9 mouse cellular contexts compared by ENCODE assay signal in genomic region chr11:115393721-115394325, GRCm38 (mm10). TPM values are rescaled to one million over a fixed set of nuclear protein-coding genes. Genes with fewer than 3 reads are reported as not detected.
DNase-seq lines count a peak whose midpoint lies in the region; ATAC-seq and TF ChIP-seq lines count a peak whose summit lies in the region.
"Had no signal": no experiment of that assay in that cellular context is flagged by ENCODE, and none has a peak within 500 bp of the region (broad histone marks: within the 10 kb centered on the region; RNA-seq: fewer than 3 reads in every experiment).

No protein-coding gene starts in this region.

- no peak for DNase-seq in heart, adult 8-10 months (ENCODE audit: low spot score)
- peak; percentile 58 for DNase-seq in ES-E14 (ENCODE audit: low read depth, low spot score)
- peak; percentile 76 for DNase-seq in cerebellum, adult 8-10 months
- DNase-seq in liver, embryonic 11.5 days (ENCODE audit: low spot score): no peak
- no peak for DNase-seq in gastrocnemius, postnatal 25 days
- DNase-seq in embryo, embryonic 9.5 days (ENCODE audit: extremely low spot score): no peak
- DNase-seq in midbrain, embryonic 11.5 days (ENCODE audit: low spot score, missing footprints): no peak
- DNase-seq: gastrocnemius, adult 2 months had no signal

- no peaks in the 10 kb centered on the region for H3K27me3 ChIP-seq in heart, embryonic 16.5 days (ENCODE audit: control insufficient read depth, insufficient read depth, low read length)
- H3K27me3 ChIP-seq in liver, embryonic 11.5 days (replicated peaks; ENCODE audit: control insufficient read depth, insufficient read depth, low read length): 0 out of 2 replicates have a peak, but pooled peaks cover 3% of the 10 kb centered on the region
- no peaks in the 10 kb centered on the region for H3K27me3 ChIP-seq in midbrain, embryonic 11.5 days (ENCODE audit: control insufficient read depth, insufficient read depth, low read length)

- H3K4me1 ChIP-seq in heart, embryonic 16.5 days (ENCODE audit: control insufficient read depth, insufficient read depth, low read length): no peaks in the 10 kb centered on the region
- peaks cover 0 to 2% of the 10 kb centered on the region in 2 experiments; a peak in 1 of 4 replicates for H3K4me1 ChIP-seq in ES-E14 (ENCODE audit: control insufficient read depth in 2 of 2, insufficient read depth in 2 of 2, low read length in 2 of 2, poor library complexity in 1 of 2)
- H3K4me1 ChIP-seq in liver, embryonic 11.5 days (replicated peaks; ENCODE audit: control insufficient read depth, insufficient read depth, low read length): no peaks in the 10 kb centered on the region
- no peaks in the 10 kb centered on the region for H3K4me1 ChIP-seq in midbrain, embryonic 11.5 days (ENCODE audit: control insufficient read depth, insufficient read depth, low read length)

- in situ Hi-C loops in ES-E14 (cut with MboI; ENCODE audit: low sequenced_read_pairs in 2 of 2, unreplicated experiment in 2 of 2): no loop called here

- 53% methylated on average over 34 of the region's 34 CpGs for WGBS in heart, embryonic 16.5 days
- 49% methylated on average over 34 of the region's 34 CpGs for WGBS in liver, embryonic 11.5 days
- WGBS in midbrain, embryonic 11.5 days: 68% methylated on average over 34 of the region's 34 CpGs

- H3K9ac ChIP-seq in heart, embryonic 16.5 days (ENCODE audit: low read length): no peak overlapping the region
- peak overlapping the region; percentile 53; the same call in 1 of the 2 replicates for H3K9ac ChIP-seq in ES-E14 (ENCODE audit: insufficient read depth, low read depth, low read length, poor library complexity, severe bottlenecking)
- H3K9ac ChIP-seq in liver, embryonic 11.5 days (ENCODE audit: low read depth, low read length): no peak overlapping the region
- no peak overlapping the region for H3K9ac ChIP-seq in midbrain, embryonic 11.5 days (ENCODE audit: low read length)

- H3K36me3 ChIP-seq in heart, embryonic 16.5 days (ENCODE audit: control insufficient read depth, insufficient read depth): peaks cover 7% of the 10 kb centered on the region; the same call in 1 of the 2 replicates
- H3K36me3 ChIP-seq in ES-E14 (ENCODE audit: control insufficient read depth, insufficient read depth, low read length, poor library complexity, severe bottlenecking): peaks cover 6% of the 10 kb centered on the region; the same call in 1 of the 2 replicates
- H3K36me3 ChIP-seq in liver, embryonic 11.5 days (ENCODE audit: control insufficient read depth, insufficient read depth, low read length): no peaks in the 10 kb centered on the region
- peaks cover 27% of the 10 kb centered on the region for H3K36me3 ChIP-seq in midbrain, embryonic 11.5 days (ENCODE audit: control insufficient read depth, insufficient read depth, low read length)

- no peak for ATAC-seq in heart, embryonic 16.5 days (replicated peaks; ENCODE audit: extremely low read depth, insufficient read depth, low FRiP score)
- ATAC-seq in liver, embryonic 11.5 days (replicated peaks; ENCODE audit: low FRiP score): peak; percentile 53; the same call in 1 of the 2 replicates
- ATAC-seq in midbrain, embryonic 11.5 days (ENCODE audit: low FRiP score): no peak

- peak overlapping the region; percentile 29; the same call in 1 of the 2 replicates for H3K4me3 ChIP-seq in heart, embryonic 16.5 days (ENCODE audit: low read length)
- peak overlapping the region; percentile 55 to 62 for H3K4me3 ChIP-seq in ES-E14 (ENCODE audit: insufficient read depth in 1 of 2, low read depth in 1 of 2, low read length in 2 of 2, poor library complexity in 1 of 2, severe bottlenecking in 1 of 2)
- H3K4me3 ChIP-seq in liver, embryonic 11.5 days (ENCODE audit: low read depth, low read length): peak overlapping the region; percentile 26; the same call in 1 of the 2 replicates
- H3K4me3 ChIP-seq in midbrain, embryonic 11.5 days (ENCODE audit: low read depth, low read length): no peak overlapping the region
- H3K4me3 ChIP-seq: gastrocnemius, adult 2 months had no signal

- no peak overlapping the region for H3K27ac ChIP-seq in heart, embryonic 16.5 days (ENCODE audit: low read length)
- H3K27ac ChIP-seq in ES-E14 (ENCODE audit: insufficient read depth, low read depth, low read length, poor library complexity, severe bottlenecking): no peak overlapping the region
- no peak overlapping the region for H3K27ac ChIP-seq in liver, embryonic 11.5 days (ENCODE audit: low read depth, low read length)
- no peak overlapping the region for H3K27ac ChIP-seq in midbrain, embryonic 11.5 days (ENCODE audit: low read depth, low read length)
- H3K27ac ChIP-seq: gastrocnemius, adult 2 months had no signal

- no peaks in the 10 kb centered on the region for H3K9me3 ChIP-seq in heart, embryonic 16.5 days (replicated peaks; ENCODE audit: control insufficient read depth, low read length)
- no peaks in the 10 kb centered on the region for H3K9me3 ChIP-seq in ES-E14 (ENCODE audit: control insufficient read depth, insufficient read depth, low read depth, low read length)
- H3K9me3 ChIP-seq in liver, embryonic 11.5 days (ENCODE audit: control insufficient read depth, low read length): no peaks in the 10 kb centered on the region
- H3K9me3 ChIP-seq in midbrain, embryonic 11.5 days (ENCODE audit: control insufficient read depth, low read length): no peaks in the 10 kb centered on the region

- peak overlapping the region; percentile 62 for H3K4me2 ChIP-seq in heart, embryonic 16.5 days (ENCODE audit: low read depth, low read length)
- H3K4me2 ChIP-seq in liver, embryonic 11.5 days: peak overlapping the region; percentile 59
- no peak overlapping the region for H3K4me2 ChIP-seq in midbrain, embryonic 11.5 days

TF ChIP-seq in ES-E14, 5 proteins besides CTCF, POLR2A, EP300 and RAD21:
- TF ChIP-seq MAFK (IDR thresholded peaks at IDR 0.05; ENCODE audit: insufficient read depth, low read depth, low read length): no peak
- no peak for TF ChIP-seq HCFC1 (IDR thresholded peaks at IDR 0.05; ENCODE audit: borderline replicate concordance, insufficient read depth, low read length)

RNA-seq across cellular contexts. Expression of gene Mrpl58, which starts 9.7 kb away (rescaled TPM):
- polyA plus RNA-seq in heart, embryonic 16.5 days (2015; fragmentation: Nextera tagmentation; extraction: Ambion mirVana): 175 and 179 TPM in 2 replicates
- 100 to 1,000 TPM; 139 to 160 (median 146) TPM for total RNA-seq in heart, adult 8-10 months (2022)
- 79.5 and 89.3 TPM in 2 replicates for total RNA-seq in ES-E14 (2012; rRNA removed)
- polyA plus RNA-seq in liver, embryonic 11.5 days (2014; fragmentation: Nextera tagmentation; extraction: Ambion mirVana): 165 TPM in 2 replicates
- total RNA-seq in gastrocnemius, postnatal 25 days (2021): 10 to 100 TPM; 86.6 to 96.1 TPM
- polyA plus RNA-seq in midbrain, embryonic 11.5 days (2014; fragmentation: Nextera tagmentation; extraction: Ambion mirVana): 268 and 278 TPM in 2 replicates

RNA-seq across cellular contexts. Expression of gene Cdr2l, which starts 12.1 kb away (rescaled TPM):
- polyA plus RNA-seq in heart, embryonic 16.5 days (2015; fragmentation: Nextera tagmentation; extraction: Ambion mirVana): 7.0 and 7.5 TPM in 2 replicates
- 1 to 10 TPM; 4.1 to 5.3 (median 4.8) TPM for total RNA-seq in heart, adult 8-10 months (2022)
- 8.5 and 10.4 TPM in 2 replicates for total RNA-seq in ES-E14 (2012; rRNA removed)
- 6.2 and 6.9 TPM in 2 replicates for polyA plus RNA-seq in liver, embryonic 11.5 days (2014; fragmentation: Nextera tagmentation; extraction: Ambion mirVana)
- 1 to 10 TPM; 3.1 to 4.0 TPM for total RNA-seq in gastrocnemius, postnatal 25 days (2021)
- 20.6 and 20.9 TPM in 2 replicates for polyA plus RNA-seq in midbrain, embryonic 11.5 days (2014; fragmentation: Nextera tagmentation; extraction: Ambion mirVana)

RNA-seq across cellular contexts. Expression of gene Atp5h, which starts 25.9 kb away (rescaled TPM):
- polyA plus RNA-seq in heart, embryonic 16.5 days (2015; fragmentation: Nextera tagmentation; extraction: Ambion mirVana): 1,945 and 2,019 TPM in 2 replicates
- 1,000 to 10,000 TPM; 2,233 to 2,384 (median 2,275) TPM for total RNA-seq in heart, adult 8-10 months (2022)
- total RNA-seq in ES-E14 (2012; rRNA removed): 275 and 342 TPM in 2 replicates
- 835 and 884 TPM in 2 replicates for polyA plus RNA-seq in liver, embryonic 11.5 days (2014; fragmentation: Nextera tagmentation; extraction: Ambion mirVana)
- 100 to 1,000 TPM; 909 to 922 TPM for total RNA-seq in gastrocnemius, postnatal 25 days (2021)
- 886 and 917 TPM in 2 replicates for polyA plus RNA-seq in midbrain, embryonic 11.5 days (2014; fragmentation: Nextera tagmentation; extraction: Ambion mirVana)

RNA-seq across cellular contexts. Expression of gene Kctd2, which starts 26.1 kb away (rescaled TPM):
- polyA plus RNA-seq in heart, embryonic 16.5 days (2015; fragmentation: Nextera tagmentation; extraction: Ambion mirVana): 3.9 and 12.6 TPM in 2 replicates
- 10 to 100 TPM; 29.3 to 34.0 (median 29.7) TPM for total RNA-seq in heart, adult 8-10 months (2022)
- 14.0 and 19.5 TPM in 2 replicates for total RNA-seq in ES-E14 (2012; rRNA removed)
- polyA plus RNA-seq in liver, embryonic 11.5 days (2014; fragmentation: Nextera tagmentation; extraction: Ambion mirVana): 8.4 and 8.9 TPM in 2 replicates
- total RNA-seq in gastrocnemius, postnatal 25 days (2021): 10 to 100 TPM; 13.4 to 14.4 TPM
- polyA plus RNA-seq in midbrain, embryonic 11.5 days (2014; fragmentation: Nextera tagmentation; extraction: Ambion mirVana): 21.6 and 24.0 TPM in 2 replicates

RNA-seq across cellular contexts. Expression of gene Hid1, which starts 26.3 kb away (rescaled TPM):
- polyA plus RNA-seq in heart, embryonic 16.5 days (2015; fragmentation: Nextera tagmentation; extraction: Ambion mirVana): 8.5 and 9.2 TPM in 2 replicates
- 1 to 10 TPM; 3.4 to 4.3 (median 4.1) TPM for total RNA-seq in heart, adult 8-10 months (2022)
- total RNA-seq in ES-E14 (2012; rRNA removed): 2.4 and 2.8 TPM in 2 replicates
- polyA plus RNA-seq in liver, embryonic 11.5 days (2014; fragmentation: Nextera tagmentation; extraction: Ambion mirVana): 2.2 and 3.4 TPM in 2 replicates
- 1 to 10 TPM; 1.4 to 2.8 TPM for total RNA-seq in gastrocnemius, postnatal 25 days (2021)
- polyA plus RNA-seq in midbrain, embryonic 11.5 days (2014; fragmentation: Nextera tagmentation; extraction: Ambion mirVana): 17.8 and 18.3 TPM in 2 replicates

Comparison
In these comparisons a context has a peak if more than half of its experiments do, and no peak if none do; other contexts are left out.
1. DNase-seq: peak in ES-E14 (single experiment) and cerebellum, adult 8-10 months (single experiment); none in heart, adult 8-10 months (single experiment), liver, embryonic 11.5 days (single experiment), gastrocnemius, postnatal 25 days (single experiment), embryo, embryonic 9.5 days (single experiment) and midbrain, embryonic 11.5 days (single experiment).